Mouse (Mus musculus) effector memory CD4-positive, alpha-beta T cell, adult 5 months (primary cell): ENCODE results near the gene Rtkn2. TPM values are rescaled to one million over a fixed set of nuclear protein-coding genes. Genes with fewer than 3 reads are reported as not detected.

Experiments
- polyA plus RNA-seq: library from polyadenylated mRNA; unstranded; fragments of 100-300 nt; shearing (Covaris generic); gene quantifications from one replicate; pipeline ENCODE4 v1.2.1, GENCODE M21; 2017

The Rtkn2 gene
- 0.16 TPM for polyA plus RNA-seq

GRCm38 (mm10) chr10:67979401-67980157 lies at the start of gene Rtkn2:
TSS of gene Rtkn2 (plus strand) at chr10:67979570.

Other genes starting within 250 kb of the Rtkn2 start
- 1.4 TPM for gene Zfp365, start 66.9 kb upstream of the Rtkn2 start, polyA plus RNA-seq